Mouse (Mus musculus): Measurements from ENCODE around the gene Psap. TPM values are rescaled to one million over a fixed set of nuclear protein-coding genes. Genes with fewer than 3 reads are reported as not detected.

The Psap gene
- total RNA-seq, 1 experiment from 2014 or later = 1,482 TPM

DNA sequence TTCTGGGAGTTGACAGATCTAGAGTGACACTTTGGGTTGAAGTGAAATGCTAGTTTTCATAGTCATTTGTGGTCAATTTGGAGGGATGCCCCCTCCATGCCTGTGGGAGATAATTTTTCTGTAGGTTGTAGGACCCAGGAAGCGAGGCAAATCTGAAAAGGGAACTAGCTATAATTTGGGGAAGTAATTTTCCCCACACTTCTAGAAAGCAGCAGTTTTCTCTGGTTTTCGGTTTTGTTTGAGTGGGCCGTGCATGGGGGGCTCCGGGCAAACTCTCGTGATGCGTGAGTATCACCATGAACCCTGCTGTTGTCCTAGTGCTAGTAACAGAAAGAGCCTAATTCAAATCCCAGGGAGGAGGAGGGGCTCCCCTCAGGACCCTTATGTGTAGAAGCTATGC lies 6.8 kb downstream of the Psap start:
- no peak for ATAC-seq (replicated peaks; ENCODE audit: insufficient number of reproducible peaks, low FRiP score, low TSS enrichment, poor library complexity, severe bottlenecking)

DNA sequence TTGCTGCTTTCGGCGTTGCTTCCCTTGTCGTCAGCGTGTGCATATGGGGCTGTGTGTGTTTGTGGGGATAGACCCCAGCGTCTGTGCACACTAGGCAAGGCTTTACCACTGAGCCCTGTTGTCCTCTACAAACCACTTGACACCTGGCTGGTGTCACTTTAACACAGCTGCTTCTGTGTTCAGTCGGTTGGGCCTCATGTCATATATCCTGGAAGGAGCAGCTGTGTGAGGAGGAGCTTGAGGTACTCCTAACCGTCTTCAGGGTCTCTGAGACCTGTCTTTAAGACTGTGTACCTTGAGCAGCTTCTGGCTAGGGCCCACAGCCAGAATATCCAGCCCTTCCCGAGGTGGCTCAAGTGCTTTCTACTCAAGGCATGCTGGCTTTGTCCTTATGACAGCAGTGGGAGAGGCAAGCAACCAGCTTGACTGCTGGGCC lies 7.3 kb downstream of the Psap start:
- ATAC-seq (replicated peaks; ENCODE audit: insufficient number of reproducible peaks, low FRiP score, low TSS enrichment, poor library complexity, severe bottlenecking) = no peak

DNA sequence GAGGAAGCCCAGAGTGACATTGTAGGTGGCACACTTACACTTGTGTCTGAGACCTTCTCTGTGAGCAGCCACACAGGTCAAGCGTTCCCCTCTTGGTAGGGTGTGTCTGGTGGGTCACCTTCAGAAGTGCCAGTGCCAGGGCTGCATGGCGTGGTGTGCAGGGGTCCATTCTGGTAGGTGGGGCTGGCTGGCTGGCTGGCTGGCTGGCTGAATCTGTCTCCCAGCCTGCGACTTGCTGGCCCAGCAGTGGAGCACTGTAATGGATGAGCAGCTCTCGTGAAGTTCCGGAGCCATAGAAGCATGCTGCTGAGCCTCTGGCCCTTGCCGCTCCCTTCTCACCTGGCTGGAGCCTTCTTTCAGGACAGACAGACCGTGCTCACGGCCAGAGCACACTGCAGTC lies 7.8 kb downstream of the Psap start:
- no peak for ATAC-seq (replicated peaks; ENCODE audit: insufficient number of reproducible peaks, low FRiP score, low TSS enrichment, poor library complexity, severe bottlenecking)

DNA sequence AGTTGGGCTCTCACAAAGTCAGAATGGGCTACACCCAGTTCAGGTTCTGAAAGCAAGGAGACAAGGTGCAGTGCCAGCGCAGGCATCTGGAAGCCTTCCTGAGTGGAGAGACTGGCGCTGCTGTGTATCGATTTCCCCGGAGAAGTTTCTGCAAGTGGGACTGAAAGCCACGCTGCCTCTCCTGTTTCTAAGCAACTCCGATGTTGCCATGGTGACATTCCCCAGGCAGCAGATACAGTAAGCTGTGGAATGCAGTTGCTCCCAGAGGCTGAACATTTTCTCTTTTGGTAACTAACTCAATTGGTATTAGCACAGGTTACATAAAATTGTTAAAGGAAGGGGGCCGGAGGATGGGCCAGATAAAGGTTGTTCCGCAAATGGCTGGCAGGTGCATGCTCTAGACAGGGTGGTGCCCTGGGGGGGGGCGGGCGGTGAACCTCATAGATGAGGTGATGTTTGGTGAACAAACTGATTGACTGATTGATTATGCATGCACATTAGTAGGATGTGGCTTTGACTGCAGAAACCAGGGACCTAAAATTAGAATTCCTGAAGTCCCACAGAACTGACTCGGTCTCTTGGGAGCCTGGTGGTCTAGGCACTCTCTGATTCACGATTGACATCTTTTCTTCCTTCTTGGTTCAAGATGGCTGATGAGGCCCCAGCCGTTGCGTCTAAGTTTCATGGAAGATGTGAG lies 8.4 kb downstream of the Psap start:
- no peak for ATAC-seq (replicated peaks; ENCODE audit: insufficient number of reproducible peaks, low FRiP score, low TSS enrichment, poor library complexity, severe bottlenecking)

DNA sequence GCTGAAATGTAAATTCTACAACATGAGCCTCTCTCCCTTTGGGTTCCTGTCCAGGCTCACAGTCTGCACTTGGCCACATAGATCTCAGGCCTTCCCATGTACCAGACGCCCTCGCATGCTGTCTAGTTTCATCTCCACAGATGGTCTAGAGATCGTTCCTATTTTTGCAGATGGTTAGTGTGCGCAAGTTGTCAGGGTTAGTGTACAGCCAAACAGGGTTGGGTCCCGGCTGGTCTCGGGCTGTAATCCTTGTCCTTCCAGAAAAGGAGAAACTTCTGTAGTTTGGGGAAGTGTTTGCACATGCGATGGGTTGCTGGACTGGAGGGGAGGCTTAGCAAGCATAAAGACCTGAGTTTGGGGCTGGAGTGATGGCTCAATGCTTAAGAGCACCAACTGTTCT lies 9.1 kb downstream of the Psap start:
- ATAC-seq (replicated peaks; ENCODE audit: insufficient number of reproducible peaks, low FRiP score, low TSS enrichment, poor library complexity, severe bottlenecking) = peak; percentile 36; the same call in 1 of the 2 replicates

DNA sequence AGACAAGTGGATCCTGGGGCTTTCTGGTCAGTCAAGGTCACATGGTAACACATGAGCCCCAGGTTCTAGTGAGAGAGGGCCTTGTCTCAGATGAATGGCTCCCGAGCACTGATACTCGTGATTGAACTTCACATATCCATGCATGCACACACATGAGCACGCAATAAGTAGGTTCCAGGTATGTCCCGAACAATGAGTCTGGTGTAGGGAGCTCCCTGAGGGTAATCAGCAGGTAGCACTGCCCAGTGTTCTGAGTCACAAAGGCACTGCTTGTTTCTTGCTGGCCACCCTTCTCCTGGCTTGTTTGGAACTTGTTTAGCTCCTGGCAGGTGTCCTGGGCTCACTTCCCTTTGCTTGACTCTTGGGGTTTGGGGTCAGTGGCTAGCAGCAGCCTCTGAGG lies 9.7 kb downstream of the Psap start:
- no peak for ATAC-seq (replicated peaks; ENCODE audit: insufficient number of reproducible peaks, low FRiP score, low TSS enrichment, poor library complexity, severe bottlenecking)

DNA sequence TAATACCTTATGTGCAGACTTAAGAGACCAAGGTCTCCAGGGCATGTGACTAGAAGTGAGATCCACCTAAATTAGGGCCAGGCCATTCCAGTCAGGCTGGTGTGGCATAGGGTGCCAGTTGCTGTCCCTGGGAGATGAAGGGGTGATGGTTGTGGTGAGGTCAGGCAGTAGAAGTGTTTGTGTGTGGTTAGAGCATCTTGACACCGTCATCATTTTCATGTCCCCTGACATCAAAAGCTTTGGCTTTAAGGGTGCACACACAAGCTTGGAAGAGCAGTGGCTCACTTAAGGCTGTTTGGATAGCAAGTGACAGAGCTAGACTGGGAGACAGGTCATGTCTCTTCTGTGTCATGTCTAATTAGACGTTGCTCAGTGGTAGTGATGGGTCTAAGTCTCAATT lies 10.3 kb downstream of the Psap start:
- ATAC-seq (replicated peaks; ENCODE audit: insufficient number of reproducible peaks, low FRiP score, low TSS enrichment, poor library complexity, severe bottlenecking) = no peak

DNA sequence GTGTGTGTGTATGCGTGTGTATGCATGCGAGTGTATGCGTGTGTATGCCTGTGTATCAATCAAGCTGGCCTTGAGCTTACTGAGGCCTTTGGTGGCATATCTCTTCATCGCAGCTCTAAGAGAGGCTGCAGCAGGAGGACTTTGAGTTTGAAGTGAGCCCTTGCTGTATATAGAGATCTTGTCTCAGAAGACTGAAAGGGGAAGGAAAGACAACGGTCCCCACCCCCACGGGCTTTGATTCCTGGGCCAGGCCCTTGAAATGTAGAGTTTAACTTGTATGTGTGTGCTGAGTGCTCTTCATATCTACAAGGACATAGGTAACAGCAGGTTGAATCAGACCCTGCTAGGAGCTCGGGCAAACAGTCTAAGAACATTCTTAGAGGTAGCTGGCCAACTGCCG lies 11.8 kb downstream of the Psap start:
- ATAC-seq (replicated peaks; ENCODE audit: insufficient number of reproducible peaks, low FRiP score, low TSS enrichment, poor library complexity, severe bottlenecking) = no peak

DNA sequence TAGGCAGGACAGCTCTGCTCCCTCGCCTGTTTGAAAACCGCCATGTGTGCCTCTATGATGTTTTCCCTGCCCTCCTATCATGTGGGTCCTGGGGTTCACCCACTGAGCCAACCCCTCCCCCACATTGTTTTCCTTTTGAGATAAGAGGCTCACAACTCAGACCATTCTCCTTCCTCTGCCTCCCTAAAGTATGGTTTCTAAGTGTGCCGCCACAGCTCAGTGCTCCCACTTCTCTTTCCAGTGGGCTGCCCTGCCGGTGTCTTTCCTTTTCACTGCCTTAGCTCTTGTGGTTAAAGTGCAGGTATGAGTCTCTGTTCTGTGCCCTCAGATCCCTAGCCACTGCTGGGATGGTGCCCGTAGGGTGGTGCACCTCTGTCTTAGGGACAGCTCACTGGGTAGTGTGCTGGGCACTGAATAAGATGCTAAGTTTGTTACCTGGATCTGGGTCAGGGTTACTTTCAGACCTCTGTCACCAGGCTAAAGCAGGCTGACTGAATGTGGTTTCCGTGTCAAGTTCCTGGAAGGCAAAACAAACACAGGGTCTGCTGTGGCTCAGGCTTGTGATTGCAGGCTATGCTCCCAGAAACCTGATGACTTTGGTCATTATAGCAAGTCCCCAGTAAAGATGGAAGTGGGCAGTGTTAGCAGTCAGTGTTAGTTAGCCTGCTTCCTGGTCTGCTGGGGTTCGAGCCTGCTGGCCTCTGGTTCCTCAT lies 12.8 kb downstream of the Psap start:
- ATAC-seq (replicated peaks; ENCODE audit: insufficient number of reproducible peaks, low FRiP score, low TSS enrichment, poor library complexity, severe bottlenecking) = no peak

DNA sequence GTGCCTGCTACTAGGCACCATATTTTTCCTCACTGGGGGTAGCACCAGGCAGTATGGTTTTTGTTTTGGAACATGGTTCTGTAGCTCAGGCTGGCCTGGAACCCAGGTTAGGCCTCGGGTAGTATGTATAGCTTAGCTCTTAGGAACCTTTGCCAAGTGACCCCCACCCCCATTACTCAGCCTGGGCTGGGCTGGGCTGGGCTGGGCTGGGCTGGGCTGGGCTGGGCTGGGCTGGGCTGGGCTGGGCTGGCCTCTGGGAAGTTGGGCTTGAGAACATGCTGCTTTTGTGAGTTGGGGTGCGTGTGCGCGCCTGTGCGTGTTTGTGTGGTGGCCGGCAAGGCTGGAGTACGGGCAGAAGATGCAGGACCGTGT lies 13.3 kb downstream of the Psap start:
- no peak for ATAC-seq (replicated peaks; ENCODE audit: insufficient number of reproducible peaks, low FRiP score, low TSS enrichment, poor library complexity, severe bottlenecking)

DNA sequence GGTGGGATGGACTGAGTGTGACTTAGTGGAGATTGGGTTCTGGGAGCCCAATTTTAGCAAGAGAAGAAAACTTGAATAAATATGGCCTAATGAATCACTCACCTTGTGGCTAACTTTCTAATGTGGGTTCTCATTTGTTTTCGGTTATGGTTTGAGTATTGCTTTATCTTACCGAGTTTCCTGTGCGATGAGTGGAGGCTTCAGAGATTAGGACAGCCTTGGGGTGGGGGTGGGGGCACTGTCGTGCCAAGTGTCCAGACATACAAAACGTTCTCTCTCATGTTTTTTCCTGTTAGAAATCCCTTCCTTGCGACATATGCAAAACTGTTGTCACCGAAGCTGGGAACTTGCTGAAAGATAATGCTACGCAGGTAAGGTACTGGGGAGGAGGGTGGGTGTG lies 14.8 kb downstream of the Psap start:
- ATAC-seq (replicated peaks; ENCODE audit: insufficient number of reproducible peaks, low FRiP score, low TSS enrichment, poor library complexity, severe bottlenecking) = no peak

DNA sequence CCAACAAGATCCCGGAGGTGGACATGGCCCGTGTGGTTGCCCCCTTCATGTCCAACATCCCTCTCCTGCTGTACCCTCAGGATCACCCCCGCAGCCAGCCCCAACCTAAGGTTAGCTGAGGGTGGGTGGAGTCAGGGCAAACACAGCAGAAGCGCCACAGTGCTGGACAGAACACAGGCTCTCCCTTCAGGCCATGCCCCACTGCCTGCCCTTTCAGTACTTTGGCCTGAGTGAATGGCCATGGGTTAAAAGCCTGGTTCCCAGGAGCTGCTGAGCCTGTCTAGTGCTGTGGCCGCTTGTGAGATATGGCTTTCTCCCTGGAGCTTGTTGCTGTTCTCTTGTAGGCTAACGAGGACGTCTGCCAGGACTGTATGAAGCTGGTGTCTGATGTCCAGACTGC lies 17.2 kb downstream of the Psap start:
- no peak for ATAC-seq (replicated peaks; ENCODE audit: insufficient number of reproducible peaks, low FRiP score, low TSS enrichment, poor library complexity, severe bottlenecking)

DNA sequence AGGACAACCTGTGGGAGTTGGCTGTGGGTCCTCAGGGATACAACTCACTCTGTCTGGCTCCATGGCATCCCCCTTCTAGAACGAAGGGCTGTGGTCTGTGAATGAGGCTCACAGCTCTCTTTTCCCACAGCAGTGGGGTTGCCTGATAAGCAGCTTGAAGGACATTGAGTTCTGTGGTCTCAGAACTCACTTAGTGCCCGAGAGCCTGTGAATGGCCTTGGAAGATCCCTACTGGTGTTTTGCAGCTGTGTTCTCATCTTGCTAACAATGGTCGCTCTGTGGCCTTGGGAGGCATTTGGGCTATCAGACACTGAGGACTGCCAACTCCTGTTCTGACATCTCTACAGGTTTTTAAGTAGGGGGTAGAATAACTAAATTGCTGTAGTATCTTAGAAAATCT lies 17.9 kb downstream of the Psap start:
- no peak for ATAC-seq (replicated peaks; ENCODE audit: insufficient number of reproducible peaks, low FRiP score, low TSS enrichment, poor library complexity, severe bottlenecking)

DNA sequence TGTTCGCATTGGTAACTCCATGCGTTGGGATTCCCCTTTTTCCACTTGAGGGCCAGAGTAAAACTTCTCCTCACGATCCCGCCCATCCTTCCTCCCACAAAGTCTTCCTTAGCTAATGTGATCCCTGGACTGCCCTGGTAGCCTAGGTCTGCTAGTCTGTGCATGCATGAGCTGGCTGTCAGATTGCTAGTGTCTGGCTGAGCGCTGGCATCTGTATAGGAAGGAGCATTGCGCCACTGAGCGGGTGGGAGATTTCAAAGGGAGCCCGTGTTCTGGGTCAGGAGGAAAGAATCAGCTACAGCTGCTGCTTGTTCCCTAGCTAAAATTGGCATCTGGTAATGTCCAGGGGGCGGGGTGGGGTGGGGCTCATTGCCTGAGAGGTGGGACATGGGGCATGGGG lies 18.6 kb downstream of the Psap start:
- ATAC-seq (replicated peaks; ENCODE audit: insufficient number of reproducible peaks, low FRiP score, low TSS enrichment, poor library complexity, severe bottlenecking) = no peak

DNA sequence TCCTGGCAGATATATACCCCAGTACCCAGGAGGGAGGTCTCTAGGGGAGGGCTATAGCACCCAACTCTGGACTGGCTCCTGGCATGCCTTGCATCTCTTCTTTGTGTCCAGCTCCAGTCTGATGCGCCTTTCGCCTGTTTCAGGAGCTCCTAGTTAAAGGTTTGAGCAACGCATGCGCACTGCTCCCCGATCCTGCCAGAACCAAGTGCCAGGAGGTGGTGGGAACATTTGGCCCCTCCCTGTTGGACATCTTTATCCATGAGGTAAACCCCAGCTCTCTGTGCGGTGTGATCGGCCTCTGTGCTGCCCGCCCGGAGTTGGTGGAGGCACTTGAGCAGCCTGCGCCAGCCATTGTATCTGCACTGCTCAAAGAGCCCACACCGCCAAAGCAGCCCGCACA lies 22.2 kb downstream of the Psap start:
- ATAC-seq (replicated peaks; ENCODE audit: insufficient number of reproducible peaks, low FRiP score, low TSS enrichment, poor library complexity, severe bottlenecking) = no peak

DNA sequence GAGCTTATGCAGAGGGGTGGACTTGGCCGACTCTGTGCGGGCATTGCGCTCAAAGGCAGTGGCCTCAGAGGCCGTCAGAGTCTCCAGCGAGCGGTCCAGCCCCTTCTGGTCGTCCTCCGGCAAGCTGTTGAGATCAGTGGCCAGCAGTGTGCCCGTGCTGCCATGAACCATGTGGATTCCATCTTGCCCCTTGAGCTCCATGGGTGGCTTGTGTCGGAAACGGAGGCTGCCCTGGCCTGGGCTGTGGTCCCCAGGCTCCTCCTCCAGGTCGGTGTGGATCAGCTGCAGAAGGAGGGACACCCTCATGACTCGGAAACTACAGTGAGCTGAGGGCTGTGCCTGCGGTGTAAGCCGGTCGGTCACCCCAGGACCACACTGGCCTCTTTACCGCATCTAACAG lies 26.0 kb downstream of the Psap start:
- ATAC-seq (replicated peaks; ENCODE audit: insufficient number of reproducible peaks, low FRiP score, low TSS enrichment, poor library complexity, severe bottlenecking) = no peak

DNA sequence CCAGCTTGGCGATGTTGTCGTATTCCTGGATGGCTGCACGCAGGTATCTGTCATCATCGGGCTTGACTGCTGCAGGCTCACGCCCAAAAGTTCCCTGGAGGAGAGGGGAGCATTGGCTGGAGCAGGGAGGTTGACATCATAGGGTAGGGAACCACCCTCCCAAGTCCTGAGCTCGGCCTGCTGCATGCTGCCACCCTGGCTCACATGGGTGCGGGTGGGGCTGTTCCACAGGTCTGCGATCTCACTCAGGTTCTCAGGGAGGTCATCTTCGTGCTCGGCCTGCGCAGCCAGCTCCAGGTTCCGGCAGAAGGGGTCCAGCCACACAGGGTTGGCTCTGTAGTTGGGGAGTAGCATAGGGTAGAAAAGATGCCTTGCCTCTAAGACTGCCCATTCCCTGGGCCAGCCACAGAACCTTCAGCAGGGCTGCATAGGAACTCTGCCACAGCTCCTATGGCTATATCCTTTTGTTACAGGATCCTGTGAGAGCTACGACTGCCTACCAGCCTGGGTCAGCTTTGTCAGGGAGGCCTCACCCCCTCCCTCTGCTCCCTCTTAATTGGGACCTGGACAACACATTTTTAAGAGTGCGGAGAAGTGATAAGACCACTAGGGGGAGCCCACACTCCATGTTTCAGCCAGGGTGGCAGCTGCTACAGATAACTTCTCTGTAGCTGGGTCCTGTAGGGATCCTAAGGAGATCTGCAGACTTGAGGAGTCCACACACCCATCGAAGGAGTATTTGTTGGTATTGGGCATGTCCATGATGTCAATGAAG lies 27.6 kb downstream of the Psap start:
- ATAC-seq (replicated peaks; ENCODE audit: insufficient number of reproducible peaks, low FRiP score, low TSS enrichment, poor library complexity, severe bottlenecking) = peak; percentile 83

DNA sequence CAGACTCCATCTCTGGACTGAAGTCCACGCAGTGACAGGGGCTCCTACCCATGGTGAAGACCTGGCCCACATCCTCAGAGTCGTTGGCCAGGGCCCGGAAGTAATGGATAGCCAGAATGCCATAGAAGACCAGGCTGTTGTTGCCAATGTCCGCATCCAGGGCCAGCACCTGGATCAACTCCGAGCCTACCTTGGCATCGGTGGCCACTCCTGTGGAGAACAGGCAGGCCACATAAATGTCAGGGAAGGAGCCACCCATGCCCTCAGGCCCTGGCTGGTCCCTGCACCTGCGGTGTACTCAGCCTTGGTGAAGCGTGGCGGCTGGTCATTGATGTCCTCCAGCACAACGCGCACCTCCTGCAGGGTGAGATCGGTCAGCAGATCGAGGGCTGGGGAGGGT lies 33.2 kb downstream of the Psap start:
- no peak for ATAC-seq (replicated peaks; ENCODE audit: insufficient number of reproducible peaks, low FRiP score, low TSS enrichment, poor library complexity, severe bottlenecking)

DNA sequence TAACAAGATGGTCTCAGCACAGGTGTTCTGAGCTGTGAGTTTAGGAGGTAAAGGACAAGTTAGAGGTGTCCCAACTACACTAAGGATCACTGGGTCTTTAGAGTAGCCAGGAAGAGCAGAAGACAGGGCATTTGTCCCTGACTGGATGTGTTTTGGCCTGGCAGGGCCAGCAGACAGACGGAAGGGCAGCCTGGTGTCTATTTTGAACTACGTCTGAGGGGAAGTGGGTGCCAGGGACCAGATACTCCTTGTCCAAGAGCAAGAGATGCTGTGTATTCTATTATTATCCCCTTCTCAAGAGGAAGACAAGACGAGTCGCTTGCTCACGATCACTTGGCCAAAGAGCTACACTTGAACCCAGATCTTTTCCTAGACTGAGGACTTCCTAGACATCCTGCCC lies 36.2 kb downstream of the Psap start:
- ATAC-seq (replicated peaks; ENCODE audit: insufficient number of reproducible peaks, low FRiP score, low TSS enrichment, poor library complexity, severe bottlenecking) = no peak

DNA sequence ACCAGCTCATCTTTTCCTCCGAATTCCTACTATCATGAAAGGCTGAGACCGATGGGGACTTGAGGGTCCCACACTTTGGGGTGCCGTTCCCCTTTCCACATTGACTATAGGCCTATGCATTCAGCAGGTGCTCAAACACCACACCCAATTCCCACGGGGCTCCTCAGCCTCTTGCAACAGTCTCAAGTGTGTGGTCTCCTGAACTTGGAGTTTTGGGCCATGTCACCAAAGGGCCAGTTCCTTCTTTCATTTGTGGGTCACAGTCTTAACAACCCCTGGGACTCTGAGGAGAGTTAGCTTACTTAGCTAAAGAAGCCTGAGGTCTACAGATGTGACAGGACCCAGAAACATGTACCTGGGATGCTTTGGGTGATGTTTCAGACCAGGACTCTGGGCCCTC lies 38.7 kb downstream of the Psap start:
- ATAC-seq (replicated peaks; ENCODE audit: insufficient number of reproducible peaks, low FRiP score, low TSS enrichment, poor library complexity, severe bottlenecking) = no peak

All from monocyte, adult 5-6 weeks (primary cell).